Comparison of ENCODE assay signal across 18 mouse cellular contexts in genomic region chr2:155873636-155874035, GRCm38 (mm10). TPM values are rescaled to one million over a fixed set of nuclear protein-coding genes. Genes with fewer than 3 reads are reported as not detected.
DNase-seq lines count a peak whose midpoint lies in the region; ATAC-seq and TF ChIP-seq lines count a peak whose summit lies in the region.
"Had no signal": no experiment of that assay in that cellular context is flagged by ENCODE, and none has a peak within 500 bp of the region (broad histone marks: within the 10 kb centered on the region; RNA-seq: fewer than 3 reads in every experiment).

No protein-coding gene starts in this region.

- peak overlapping the region; percentile 21; the same call in 1 of the 2 replicates for H3K4me2 ChIP-seq in limb, embryonic 12.5 days
- H3K4me2 ChIP-seq in embryonic facial prominence, embryonic 14.5 days (ENCODE audit: low read depth, low read length), result no peak overlapping the region
- H3K4me2 ChIP-seq: hindbrain, embryonic 13.5 days had no signal

- no peak for ATAC-seq in limb, embryonic 12.5 days (ENCODE audit: insufficient number of reproducible peaks, insufficient read depth, low FRiP score, low TSS enrichment, low read depth)
- ATAC-seq in embryonic facial prominence, embryonic 14.5 days (ENCODE audit: low read depth), result no peak

- no peaks in the 10 kb centered on the region for H3K27me3 ChIP-seq in cerebellum, adult 2 months (ENCODE audit: control insufficient read depth, insufficient read depth, low read length)
- H3K27me3 ChIP-seq in limb, embryonic 12.5 days, result no peaks in the 10 kb centered on the region
- H3K27me3 ChIP-seq in limb, embryonic 10.5 days (ENCODE audit: low read depth, poor library complexity, severe bottlenecking), result no peaks in the 10 kb centered on the region
- no peaks in the 10 kb centered on the region for H3K27me3 ChIP-seq in embryonic facial prominence, embryonic 14.5 days (replicated peaks; ENCODE audit: control insufficient read depth, insufficient read depth, low read length)
- H3K27me3 ChIP-seq in small intestine, adult 2 months (ENCODE audit: control insufficient read depth, insufficient read depth, low read length), result no peaks in the 10 kb centered on the region
- H3K27me3 ChIP-seq: hindbrain, embryonic 13.5 days had no signal

- no peak for TF ChIP-seq CTCF in cerebellum, adult 2 months (IDR thresholded peaks at IDR 0.05; ENCODE audit: borderline replicate concordance, insufficient read depth, low read depth, low read length)
- no peak for TF ChIP-seq CTCF in small intestine, adult 2 months (IDR thresholded peaks at IDR 0.05; ENCODE audit: extremely low read depth, insufficient read length, insufficient replicate concordance, low read depth, low read length)

- H3K9me3 ChIP-seq in limb, embryonic 12.5 days, result no peaks in the 10 kb centered on the region
- no peaks in the 10 kb centered on the region for H3K9me3 ChIP-seq in limb, embryonic 10.5 days (replicated peaks)
- no peaks in the 10 kb centered on the region for H3K9me3 ChIP-seq in embryonic facial prominence, embryonic 14.5 days (ENCODE audit: control insufficient read depth, low read length)
- H3K9me3 ChIP-seq: G1E; heart, embryonic 10.5 days; hindbrain, embryonic 13.5 days had no signal

- 27% methylated on average over 6 of the region's 6 CpGs for WGBS in cerebellum, adult 2 months
- WGBS in limb, embryonic 12.5 days, result 85% methylated on average over 6 of the region's 6 CpGs
- 93% methylated on average over 6 of the region's 6 CpGs for WGBS in limb, embryonic 10.5 days
- 75% methylated on average over 6 of the region's 6 CpGs for WGBS in embryonic facial prominence, embryonic 14.5 days
- 66% methylated on average over 6 of the region's 6 CpGs for WGBS in small intestine, adult 2 months

- peaks cover 31% of the 10 kb centered on the region for H3K36me3 ChIP-seq in limb, embryonic 12.5 days
- peaks cover 56% of the 10 kb centered on the region for H3K36me3 ChIP-seq in limb, embryonic 10.5 days
- H3K36me3 ChIP-seq in embryonic facial prominence, embryonic 14.5 days (ENCODE audit: control insufficient read depth, insufficient read depth, low read length), result peaks cover 35% of the 10 kb centered on the region
- peaks cover 11% of the 10 kb centered on the region for H3K36me3 ChIP-seq in small intestine, adult 2 months (ENCODE audit: control insufficient read depth, insufficient read depth, low read length)

- H3K4me1 ChIP-seq in cerebellum, adult 2 months (ENCODE audit: control insufficient read depth, insufficient read depth, low read length), result peaks cover 18% of the 10 kb centered on the region; the same call in 1 of the 2 replicates
- peaks cover 38% of the 10 kb centered on the region for H3K4me1 ChIP-seq in limb, embryonic 12.5 days (replicated peaks)
- peaks cover 6% of the 10 kb centered on the region; the same call in 1 of the 2 replicates for H3K4me1 ChIP-seq in limb, embryonic 10.5 days
- H3K4me1 ChIP-seq in embryonic facial prominence, embryonic 14.5 days (ENCODE audit: control insufficient read depth, insufficient read depth, low read length), result peaks cover 2% of the 10 kb centered on the region; the same call in 1 of the 2 replicates
- peaks cover 9% of the 10 kb centered on the region; the same call in 1 of the 2 replicates for H3K4me1 ChIP-seq in small intestine, adult 2 months (ENCODE audit: control insufficient read depth, insufficient read depth, insufficient read length, low read length)
- H3K4me1 ChIP-seq: heart, embryonic 10.5 days had no signal

- peak; percentile 30 to 53 for DNase-seq in cerebellum, adult 2 months
- DNase-seq in cerebellum, adult 9-11 months, result no peak
- DNase-seq in limb, embryonic 10.5 days (ENCODE audit: low spot score), result no peak
- DNase-seq in embryonic facial prominence, embryonic 14.5 days (ENCODE audit: low spot score), result no peak
- no peak for DNase-seq in thymus, postnatal 36 days
- DNase-seq in gastrocnemius, adult 8-10 months (ENCODE audit: low spot score in 2 of 2), result no peak
- DNase-seq: B cell, adult 2 months; kidney, postnatal 14 days; right cerebral cortex, adult 18-20 months; thymus, postnatal 25 days had no signal

- TF ChIP-seq POLR2A in cerebellum, adult 2 months (IDR thresholded peaks at IDR 0.05; ENCODE audit: borderline replicate concordance, insufficient read depth, low read length), result no peak
- TF ChIP-seq POLR2A in small intestine, adult 2 months (IDR thresholded peaks at IDR 0.05; ENCODE audit: low read depth, low read length), result no peak

- no peak overlapping the region for H3K27ac ChIP-seq in cerebellum, adult 2 months (ENCODE audit: insufficient read depth, low read length)
- H3K27ac ChIP-seq in limb, embryonic 12.5 days, result peak overlapping the region; percentile 87
- H3K27ac ChIP-seq in limb, embryonic 10.5 days, result no peak overlapping the region
- H3K27ac ChIP-seq in embryonic facial prominence, embryonic 14.5 days (replicated peaks; ENCODE audit: low read depth, low read length), result peak overlapping the region; percentile 40; the same call in 1 of the 2 replicates
- H3K27ac ChIP-seq in small intestine, adult 2 months (ENCODE audit: insufficient read depth, low read depth, low read length), result 0 out of 2 replicates have a peak overlapping the region, but pooled peaks have one; percentile 2
- H3K27ac ChIP-seq: heart, embryonic 10.5 days; left cerebral cortex, adult 2 months had no signal

- no peak overlapping the region for H3K4me3 ChIP-seq in cerebellum, adult 2 months (replicated peaks; ENCODE audit: insufficient read depth, low read depth, low read length)
- no peak overlapping the region for H3K4me3 ChIP-seq in limb, embryonic 12.5 days (replicated peaks)
- no peak overlapping the region for H3K4me3 ChIP-seq in limb, embryonic 10.5 days
- no peak overlapping the region for H3K4me3 ChIP-seq in embryonic facial prominence, embryonic 14.5 days (ENCODE audit: low read depth, low read length)
- H3K4me3 ChIP-seq in small intestine, adult 2 months (ENCODE audit: low read depth, low read length), result no peak overlapping the region
- H3K4me3 ChIP-seq: heart, embryonic 10.5 days; hindbrain, embryonic 13.5 days; left cerebral cortex, adult 2 months had no signal

- H3K9ac ChIP-seq in limb, embryonic 12.5 days (replicated peaks), result no peak overlapping the region
- no peak overlapping the region for H3K9ac ChIP-seq in embryonic facial prominence, embryonic 14.5 days (ENCODE audit: low read depth, low read length)

RNA-seq across cellular contexts. Expression of gene Fam83c, which starts 39.0 kb away (rescaled TPM):
- not detected in 2 replicates for polyA plus RNA-seq in cerebellum, adult 2 months (2012; rRNA removed)
- polyA plus RNA-seq in limb, embryonic 12.5 days (2016; fragmentation: Nextera tagmentation; extraction: Ambion mirVana), result 0.28 and 0.31 TPM in 2 replicates
- polyA plus RNA-seq in limb, embryonic 10.5 days (2016; fragmentation: Nextera tagmentation; extraction: Ambion mirVana), result 0.31 and 0.39 TPM in 2 replicates
- polyA plus RNA-seq in embryonic facial prominence, embryonic 14.5 days (2014; fragmentation: Nextera tagmentation; extraction: Ambion mirVana), result 0.74 and 1.1 TPM in 2 replicates
- 0.34 and 0.89 TPM in 2 replicates for polyA plus RNA-seq in small intestine, adult 2 months (2012; rRNA removed)
- total RNA-seq in gastrocnemius, adult 8-10 months (2022), result not detected
- total RNA-seq: gastrocnemius, adult 18-20 months; left cerebral cortex, adult 2 months; megakaryocyte-erythroid progenitor cell, adult 5-6 weeks had no signal
- polyA plus RNA-seq: G1E had no signal

RNA-seq across cellular contexts. Expression of gene Eif6, which starts 46.9 kb away (rescaled TPM):
- polyA plus RNA-seq in cerebellum, adult 2 months (2012; rRNA removed), result 84.9 and 86.4 TPM in 2 replicates
- 180 and 186 TPM in 2 replicates for polyA plus RNA-seq in limb, embryonic 12.5 days (2016; fragmentation: Nextera tagmentation; extraction: Ambion mirVana)
- 250 and 301 TPM in 2 replicates for polyA plus RNA-seq in limb, embryonic 10.5 days (2016; fragmentation: Nextera tagmentation; extraction: Ambion mirVana)
- 151 and 162 TPM in 2 replicates for polyA plus RNA-seq in embryonic facial prominence, embryonic 14.5 days (2014; fragmentation: Nextera tagmentation; extraction: Ambion mirVana)
- polyA plus RNA-seq in small intestine, adult 2 months (2012; rRNA removed), result 231 and 467 TPM in 2 replicates
- 10 to 100 TPM; 44.3 to 49.9 (median 48.6) TPM for total RNA-seq in gastrocnemius, adult 8-10 months (2022)

RNA-seq across cellular contexts. Expression of gene BC029722, which starts 54.4 kb away (rescaled TPM):
- polyA plus RNA-seq in cerebellum, adult 2 months (2012; rRNA removed), result 72.8 and 81.5 TPM in 2 replicates
- 13.0 and 13.5 TPM in 2 replicates for polyA plus RNA-seq in limb, embryonic 12.5 days (2016; fragmentation: Nextera tagmentation; extraction: Ambion mirVana)
- polyA plus RNA-seq in limb, embryonic 10.5 days (2016; fragmentation: Nextera tagmentation; extraction: Ambion mirVana), result 8.0 and 8.2 TPM in 2 replicates
- 10.8 and 12.2 TPM in 2 replicates for polyA plus RNA-seq in embryonic facial prominence, embryonic 14.5 days (2014; fragmentation: Nextera tagmentation; extraction: Ambion mirVana)
- 23.6 and 38.3 TPM in 2 replicates for polyA plus RNA-seq in small intestine, adult 2 months (2012; rRNA removed)
- 10 to 100 TPM; 23.2 to 31.3 (median 27.6) TPM for total RNA-seq in gastrocnemius, adult 8-10 months (2022)

RNA-seq across cellular contexts. Expression of gene Uqcc1, which starts 56.5 kb away (rescaled TPM):
- polyA plus RNA-seq in cerebellum, adult 2 months (2012; rRNA removed), result 95.8 and 102 TPM in 2 replicates
- polyA plus RNA-seq in limb, embryonic 12.5 days (2016; fragmentation: Nextera tagmentation; extraction: Ambion mirVana), result 64.8 and 66.9 TPM in 2 replicates
- polyA plus RNA-seq in limb, embryonic 10.5 days (2016; fragmentation: Nextera tagmentation; extraction: Ambion mirVana), result 78.6 and 83.1 TPM in 2 replicates
- polyA plus RNA-seq in embryonic facial prominence, embryonic 14.5 days (2014; fragmentation: Nextera tagmentation; extraction: Ambion mirVana), result 58.3 and 65.9 TPM in 2 replicates
- polyA plus RNA-seq in small intestine, adult 2 months (2012; rRNA removed), result 9.0 and 9.6 TPM in 2 replicates
- total RNA-seq in gastrocnemius, adult 8-10 months (2022), result 100 to 1,000 TPM; 154 to 182 (median 168) TPM

Comparison
In these comparisons a context has a peak if more than half of its experiments do, and no peak if none do; other contexts are left out.
1. DNase-seq: peak in cerebellum, adult 2 months (2 of 2); none in cerebellum, adult 9-11 months (single experiment), limb, embryonic 10.5 days (single experiment), embryonic facial prominence, embryonic 14.5 days (single experiment), thymus, postnatal 36 days (0 of 2) and gastrocnemius, adult 8-10 months (0 of 2).
2. H3K27ac ChIP-seq: peak in limb, embryonic 12.5 days (single experiment), embryonic facial prominence, embryonic 14.5 days (single experiment) and small intestine, adult 2 months (single experiment); none in cerebellum, adult 2 months (single experiment) and limb, embryonic 10.5 days (single experiment).